Mouse (Mus musculus) intestine, embryonic 14.5 days (tissue): ENCODE data around the gene Vmn1r222. TPM values are rescaled to one million over a fixed set of nuclear protein-coding genes. Genes with fewer than 3 reads are reported as not detected.
"Not testable (repeated sequence)": the region's sequence is repeated elsewhere in the genome, so short reads cannot be mapped to it uniquely, and the experiment has no call there.

Source experiments
- ATAC-seq: fragments of 200-750 bp; cut with Nextera tagmentation; replicated peaks from 2 replicates; pipeline ENCODE4 v1.8.0; 2017; ENCODE audit warnings: low read depth, moderate number of reproducible peaks, moderate TSS enrichment, moderate library complexity; ENCODE audit not compliant: low FRiP score, low TSS enrichment
- DNase-seq: peaks from one replicate; pipeline ENCODE4 v3.0.0-alpha.2; 2018; ENCODE audit warnings: low spot score
- H3K27ac ChIP-seq: fragments of 300-500 bp; sonication (generic); 2 replicates; pipeline ENCODE4 v1.5.1; 2014; ENCODE audit warnings: low read depth, mild to moderate bottlenecking, control low read depth
- H3K27me3 ChIP-seq: fragments of 300-500 bp; sonication (generic); replicated peaks from 2 replicates; pipeline ENCODE4 v1.6.1; 2014; ENCODE audit warnings: low read length, control low read depth; ENCODE audit not compliant: control insufficient read depth, insufficient read depth
- H3K36me3 ChIP-seq: fragments of 300-500 bp; sonication (generic); 2 replicates; pipeline ENCODE4 v1.6.1; 2014; ENCODE audit warnings: low read length, control low read depth; ENCODE audit not compliant: control insufficient read depth, insufficient read depth
- H3K4me1 ChIP-seq: fragments of 300-500 bp; sonication (generic); replicated peaks from 2 replicates; pipeline ENCODE4 v1.6.1; 2014; ENCODE audit warnings: low read length, control low read depth, mixed read lengths; ENCODE audit not compliant: control insufficient read depth, insufficient read depth
- H3K4me2 ChIP-seq: fragments of 300-500 bp; sonication (generic); 2 replicates; pipeline ENCODE4 v1.6.1; 2014; ENCODE audit warnings: low read length
- H3K4me3 ChIP-seq: fragments of 300-500 bp; sonication (generic); 2 replicates; pipeline ENCODE4 v1.5.1; 2014; ENCODE audit warnings: low read depth, low read length, control low read depth, mixed read lengths
- H3K9ac ChIP-seq: fragments of 300-500 bp; sonication (generic); 2 replicates; pipeline ENCODE4 v1.6.1; 2014; ENCODE audit warnings: mild to moderate bottlenecking, low read length
- H3K9me3 ChIP-seq: fragments of 300-500 bp; sonication (generic); 2 replicates; pipeline ENCODE4 v1.6.1; 2016; ENCODE audit warnings: low read length, control low read depth; ENCODE audit not compliant: control insufficient read depth
- WGBS: fragments of 180-500 bp; shearing (Covaris S2); extraction: QIAGEN DNeasy Blood & Tissue Kit; methylation state at CpG from one replicate; pipeline ENCODE4 v1.1.7; 2014; 5-methylcytosine and 5-hydroxymethylcytosine counted together
- polyA plus RNA-seq: library from polyadenylated mRNA; unstranded; fragments of >200 nt; fragmentation: Nextera tagmentation; extraction: Ambion mirVana; gene quantifications from 2 replicates; pipeline ENCODE4 v1.2.1, GENCODE M21; 2014

Vmn1r222 gene
- polyA plus RNA-seq, 1 experiment from 2014 or later: not detected

DNA sequence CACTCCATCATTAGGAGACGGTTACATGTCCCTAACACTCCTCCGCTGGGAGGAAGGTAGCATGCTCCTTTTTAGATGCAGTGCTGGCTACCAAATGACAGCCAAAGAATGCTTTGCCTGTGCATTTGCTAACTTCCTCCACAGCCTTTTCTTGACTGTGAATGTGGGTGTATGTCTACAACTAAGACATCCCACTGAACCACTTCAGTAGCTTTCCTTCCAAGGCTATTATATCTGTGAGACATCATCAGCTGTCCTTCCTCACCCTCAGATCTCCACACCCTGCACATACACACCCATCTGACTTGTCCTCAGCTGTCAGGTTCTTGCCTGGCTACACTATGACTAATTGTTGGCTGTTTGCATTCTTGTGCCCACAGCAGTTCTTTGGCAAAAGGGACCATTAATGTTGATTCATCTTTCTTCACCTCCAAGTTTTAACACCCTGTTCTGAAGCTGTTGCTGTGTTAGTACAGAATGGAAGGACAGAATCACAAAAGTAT, 22.9 kb upstream of the Vmn1r222 start:
- H3K36me3 ChIP-seq: no peaks in the 10 kb centered on the region
- H3K4me3 ChIP-seq: no peak overlapping the region
- H3K27me3 ChIP-seq: no peaks in the 10 kb centered on the region
- no peak overlapping the region for H3K4me2 ChIP-seq
- H3K9me3 ChIP-seq: no peaks in the 10 kb centered on the region
- no peak overlapping the region for H3K27ac ChIP-seq
- no peak overlapping the region for H3K9ac ChIP-seq
- H3K4me1 ChIP-seq: no peaks in the 10 kb centered on the region
- ATAC-seq (no peak), DNase-seq (no peak)
- WGBS: 85% methylated on average over 2 of the region's 2 CpGs

DNA sequence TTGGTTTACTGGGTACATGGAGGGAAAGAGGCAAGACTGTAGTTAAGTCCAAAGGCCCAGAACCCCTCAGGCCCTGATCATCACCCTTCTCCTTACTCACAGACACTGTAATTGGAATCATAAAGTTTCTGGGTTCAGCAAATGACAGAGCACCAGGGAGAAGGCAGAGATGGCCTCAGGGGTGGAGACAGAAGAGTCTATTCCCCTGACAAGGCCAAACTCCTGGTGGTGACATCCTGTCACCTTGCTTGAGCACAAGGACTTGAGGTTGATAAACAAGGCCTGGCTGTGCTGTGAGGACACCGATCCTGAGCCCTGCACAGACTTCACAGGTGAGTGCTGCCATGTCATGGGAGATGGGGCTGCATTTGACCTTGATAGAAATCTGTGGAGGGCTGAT, 11.1 kb upstream of the Vmn1r222 start, which contains the start of gene Vmn1r223:
Gene Vmn1r223, plus strand, starts transcription at position 301 of the 400 bp plus-strand sequence.
- H3K27me3 ChIP-seq, H3K4me3 ChIP-seq, H3K4me2 ChIP-seq, H3K9ac ChIP-seq, DNase-seq, ATAC-seq, H3K27ac ChIP-seq, H3K9me3 ChIP-seq, H3K36me3 ChIP-seq, H3K4me1 ChIP-seq: not testable (repeated sequence)
- WGBS: 92% methylated on average over 1 of the region's 1 CpGs

DNA sequence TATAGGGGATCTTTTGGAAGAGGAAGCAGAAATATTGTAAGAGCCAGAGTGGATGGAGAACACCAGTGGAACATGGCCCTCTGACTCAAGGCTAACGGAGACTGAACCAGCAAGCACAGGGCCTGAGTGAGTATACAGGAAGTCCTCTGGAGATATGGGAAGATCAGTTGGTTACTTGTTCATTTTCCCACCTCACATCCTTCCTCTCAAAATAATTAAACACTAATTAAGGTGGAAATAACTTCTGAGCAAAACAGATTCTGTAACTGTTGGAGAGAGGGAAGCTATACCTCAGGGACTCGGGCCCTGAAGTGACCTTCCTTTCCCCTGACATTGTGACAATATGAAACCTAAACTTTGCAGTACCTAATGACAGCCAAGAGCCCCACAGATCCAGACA, 21.9 kb downstream of the Vmn1r222 start, which contains the start of gene Vmn1r221:
Gene Vmn1r221, plus strand, starts transcription at position 301 of the 400 bp plus-strand sequence.
- not testable (repeated sequence) for H3K9ac ChIP-seq, ATAC-seq, H3K4me1 ChIP-seq, DNase-seq, H3K36me3 ChIP-seq, H3K9me3 ChIP-seq, H3K27ac ChIP-seq, H3K4me2 ChIP-seq, H3K27me3 ChIP-seq, H3K4me3 ChIP-seq
- 89% methylated on average over 2 of the region's 2 CpGs for WGBS

DNA sequence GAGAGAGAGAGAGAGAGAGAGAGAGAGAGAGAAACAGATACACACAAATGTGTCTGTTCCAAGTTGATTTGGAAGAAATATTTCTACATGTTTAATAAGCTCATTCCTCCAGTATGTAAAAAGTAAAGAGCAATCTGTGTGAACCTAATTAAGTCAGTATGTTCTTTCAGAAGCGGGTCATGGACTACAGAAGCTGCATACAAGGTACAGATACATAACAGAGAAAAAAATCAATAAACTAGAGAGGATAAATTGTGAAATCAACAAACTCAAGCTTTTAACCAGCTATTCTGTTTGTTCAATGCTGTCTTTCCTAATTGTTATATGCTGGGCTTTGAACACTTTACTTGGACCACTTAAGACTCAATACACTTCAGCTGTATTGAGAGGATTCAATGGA, 31.9 kb downstream of the Vmn1r222 start:
- H3K9me3 ChIP-seq, H3K27ac ChIP-seq, H3K4me2 ChIP-seq, H3K4me1 ChIP-seq, H3K9ac ChIP-seq, H3K27me3 ChIP-seq, ATAC-seq, H3K4me3 ChIP-seq, H3K36me3 ChIP-seq, DNase-seq: not testable (repeated sequence)
- 78% methylated on average over 1 of the region's 1 CpGs for WGBS

DNA sequence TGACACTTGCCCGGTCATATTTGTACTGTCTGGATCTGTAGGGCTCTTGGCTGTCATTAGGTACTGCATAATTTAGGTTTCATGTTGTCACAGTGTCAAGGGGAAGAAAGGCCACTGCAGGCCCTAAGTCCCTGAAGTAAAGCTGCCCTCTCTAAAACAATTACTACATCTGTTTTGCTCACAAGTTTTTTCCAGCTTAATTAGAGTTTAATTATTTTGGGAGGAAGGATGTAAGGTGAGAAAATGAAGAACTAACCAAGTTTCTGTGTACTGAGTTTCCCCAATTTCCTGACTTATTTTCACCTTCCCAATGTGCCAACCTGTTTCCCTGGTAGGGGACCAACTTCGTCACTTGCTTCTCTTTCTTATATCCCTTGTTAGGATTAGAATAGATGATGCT, 47.9 kb downstream of the Vmn1r222 start, which contains the start of gene Vmn1r220:
Gene Vmn1r220, minus strand, starts transcription at position 101 of the 400 bp plus-strand sequence.
- no peak for DNase-seq
- Histone ChIP-seq H3K27ac (no peak within 1 kb of the TSS), H3K4me3 (no peak within 1 kb of the TSS), H3K9me3 (no peaks in the 10 kb centered on the region), H3K4me2 (no peak within 1 kb of the TSS), H3K27me3 (no peaks in the 10 kb centered on the region), H3K36me3 (no peaks in the 10 kb centered on the region), H3K4me1 (no peaks in the 10 kb centered on the region), H3K9ac (no peak within 1 kb of the TSS)
- WGBS: 85% methylated on average over 2 of the region's 2 CpGs
- no peak for ATAC-seq

Other genes with a start within 250 kb of the Vmn1r222 start
- gene Vmn1r213, start 228.3 kb downstream of the Vmn1r222 start, polyA plus RNA-seq: not detected in 2 replicates
- not detected in 2 replicates for gene Vmn1r214, start 205.5 kb downstream of the Vmn1r222 start, polyA plus RNA-seq
- gene Vmn1r215, start 167.9 kb downstream of the Vmn1r222 start, polyA plus RNA-seq: not detected in 2 replicates
- gene Vmn1r217, start 117.7 kb downstream of the Vmn1r222 start, polyA plus RNA-seq: not detected in 2 replicates
- gene Vmn1r218, start 102.8 kb downstream of the Vmn1r222 start, polyA plus RNA-seq: not detected in 2 replicates
- 0.03 TPM in 1 of 2 replicates, not detected in the other for gene Vmn1r219, start 76.6 kb downstream of the Vmn1r222 start, polyA plus RNA-seq
- not detected in 2 replicates for gene Vmn1r220, start 48.0 kb downstream of the Vmn1r222 start, polyA plus RNA-seq
- gene Vmn1r221, start 21.8 kb downstream of the Vmn1r222 start, polyA plus RNA-seq: not detected in 2 replicates
- gene Vmn1r223, start 11.2 kb upstream of the Vmn1r222 start, polyA plus RNA-seq: not detected in 2 replicates
- 39.5 and 49.8 TPM in 2 replicates for gene Zfp322a, start 133.3 kb upstream of the Vmn1r222 start, polyA plus RNA-seq
- gene Abt1, start 187.9 kb upstream of the Vmn1r222 start, polyA plus RNA-seq: 11.9 and 13.8 TPM in 2 replicates
- 0.05 and 0.11 TPM in 2 replicates for gene Btn1a1, start 230.0 kb upstream of the Vmn1r222 start, polyA plus RNA-seq